In the genomic region with DNA sequence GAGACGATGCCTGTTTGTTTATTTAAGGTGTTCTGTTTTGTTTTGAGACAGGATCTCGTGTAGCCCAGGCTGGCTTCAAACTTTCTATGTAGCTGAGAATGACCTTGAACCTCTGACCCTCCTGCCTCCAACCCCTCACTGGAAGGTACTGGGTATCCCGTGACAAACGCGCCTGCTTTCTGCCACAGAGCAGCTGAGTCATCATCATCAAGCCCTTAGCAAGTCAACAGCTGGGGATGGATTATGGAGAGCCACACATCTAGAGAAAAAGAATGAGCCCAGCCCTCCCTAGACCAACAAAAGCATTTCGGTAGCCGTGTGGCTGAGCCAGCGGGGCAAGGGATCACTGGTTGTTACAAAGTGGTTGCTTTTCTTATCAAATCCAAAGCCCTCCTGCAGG, we compare ENCODE assay signal across 25 mouse cellular contexts.
"Had no signal": no experiment of that assay in that cellular context is flagged by ENCODE, and none has a peak within 500 bp of the region (broad histone marks: within the 10 kb centered on the region; RNA-seq: fewer than 3 reads in every experiment).

No protein-coding gene starts in this region.

- DNase-seq: gastrocnemius, postnatal 25 days; heart, adult 18-20 months; heart, postnatal 10 days; heart, postnatal 4 days; kidney, adult 11 months; kidney, adult 2 months; kidney, adult 9 months; kidney, postnatal 10 days; kidney, postnatal 25 days; kidney, postnatal 4 days; layer of hippocampus, postnatal 36 days; left cerebral cortex, postnatal 4 days; lung, adult 18-20 months had no signal

- H3K4me2 ChIP-seq: heart, embryonic 12.5 days; hindbrain, embryonic 13.5 days; hindbrain, embryonic 15.5 days; kidney, embryonic 15.5 days; limb, embryonic 12.5 days; limb, embryonic 15.5 days; liver, embryonic 12.5 days had no signal

- H3K9me3 ChIP-seq: heart, embryonic 10.5 days; heart, embryonic 12.5 days; hindbrain, embryonic 10.5 days; hindbrain, embryonic 13.5 days; hindbrain, embryonic 15.5 days; kidney, embryonic 15.5 days; limb, embryonic 12.5 days; limb, embryonic 15.5 days; liver, embryonic 12.5 days had no signal

- H3K9ac ChIP-seq: heart, embryonic 12.5 days; hindbrain, embryonic 13.5 days; hindbrain, embryonic 15.5 days; kidney, embryonic 15.5 days; limb, embryonic 12.5 days; limb, embryonic 15.5 days; liver, embryonic 12.5 days; liver, embryonic 14.5 days had no signal

- H3K4me1 ChIP-seq: heart, embryonic 10.5 days had no signal

- H3K36me3 ChIP-seq: heart, embryonic 10.5 days; heart, embryonic 12.5 days; hindbrain, embryonic 10.5 days; hindbrain, embryonic 13.5 days; hindbrain, embryonic 15.5 days; kidney, embryonic 15.5 days; limb, embryonic 12.5 days; limb, embryonic 15.5 days; liver, embryonic 12.5 days had no signal

- ATAC-seq: hindbrain, postnatal 0 days; liver, embryonic 12.5 days had no signal

- H3K4me3 ChIP-seq: heart, embryonic 10.5 days; heart, embryonic 12.5 days; hindbrain, embryonic 10.5 days; hindbrain, embryonic 13.5 days; hindbrain, embryonic 15.5 days; kidney, embryonic 15.5 days; layer of hippocampus, adult 2 months; limb, embryonic 12.5 days; limb, embryonic 15.5 days; liver, embryonic 12.5 days had no signal

- H3K27me3 ChIP-seq: heart, embryonic 12.5 days; hindbrain, embryonic 15.5 days; kidney, embryonic 15.5 days; limb, embryonic 12.5 days; limb, embryonic 15.5 days had no signal

- H3K27ac ChIP-seq: heart, embryonic 10.5 days; hindbrain, embryonic 10.5 days; hindbrain, embryonic 13.5 days; hindbrain, embryonic 15.5 days; hindbrain, postnatal 0 days; kidney, embryonic 15.5 days; layer of hippocampus, adult 2 months; limb, embryonic 12.5 days; limb, embryonic 15.5 days; liver, embryonic 12.5 days; liver, embryonic 14.5 days had no signal
